Mouse (Mus musculus) C2C12 (cell line): ENCODE measurements around the gene Gm28635.

Experiments
- CTCF ChIP-seq: IDR thresholded peaks from one replicate; pipeline ENCODE4 v1.5.1; 2011; ENCODE audit not compliant: control insufficient read depth, insufficient read depth, insufficient read length
- MAX ChIP-seq: IDR thresholded peaks from one replicate; pipeline ENCODE4 v1.6.1; 2011; ENCODE audit warnings: mild to moderate bottlenecking, control low read depth
- USF1 ChIP-seq: IDR thresholded peaks from one replicate; pipeline ENCODE4 v1.6.1; 2011; ENCODE audit warnings: low read depth, mild to moderate bottlenecking, control low read depth, moderate library complexity

DNA sequence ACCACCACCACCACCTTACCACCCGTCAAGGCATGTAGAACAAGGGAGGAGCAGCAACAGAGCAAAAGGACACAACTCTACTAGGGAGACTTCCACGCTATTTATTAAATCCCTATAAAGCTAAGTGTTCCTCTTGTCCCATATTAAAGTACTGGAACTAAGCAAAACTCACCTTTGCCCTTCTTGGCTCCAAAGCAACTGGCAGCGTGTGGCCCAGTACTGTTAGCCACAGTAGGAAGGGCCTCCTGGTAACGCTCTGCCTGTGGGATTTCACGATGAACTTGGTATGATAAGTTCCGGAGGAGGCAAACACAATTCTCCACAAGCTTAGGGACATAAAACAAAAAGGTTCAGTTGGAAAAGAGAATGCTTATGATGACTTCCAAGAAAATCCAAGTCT lies 65.1 kb downstream of the Gm28635 start:
- TF ChIP-seq CTCF (no peak), USF1 (no peak), MAX (no peak)
